Mouse (Mus musculus): ENCODE data around the gene 2410004B18Rik.
"Not testable (repeated sequence)": the region's sequence is repeated elsewhere in the genome, so short reads cannot be mapped to it uniquely, and the experiment has no call there.

The 2410004B18Rik gene

DNA sequence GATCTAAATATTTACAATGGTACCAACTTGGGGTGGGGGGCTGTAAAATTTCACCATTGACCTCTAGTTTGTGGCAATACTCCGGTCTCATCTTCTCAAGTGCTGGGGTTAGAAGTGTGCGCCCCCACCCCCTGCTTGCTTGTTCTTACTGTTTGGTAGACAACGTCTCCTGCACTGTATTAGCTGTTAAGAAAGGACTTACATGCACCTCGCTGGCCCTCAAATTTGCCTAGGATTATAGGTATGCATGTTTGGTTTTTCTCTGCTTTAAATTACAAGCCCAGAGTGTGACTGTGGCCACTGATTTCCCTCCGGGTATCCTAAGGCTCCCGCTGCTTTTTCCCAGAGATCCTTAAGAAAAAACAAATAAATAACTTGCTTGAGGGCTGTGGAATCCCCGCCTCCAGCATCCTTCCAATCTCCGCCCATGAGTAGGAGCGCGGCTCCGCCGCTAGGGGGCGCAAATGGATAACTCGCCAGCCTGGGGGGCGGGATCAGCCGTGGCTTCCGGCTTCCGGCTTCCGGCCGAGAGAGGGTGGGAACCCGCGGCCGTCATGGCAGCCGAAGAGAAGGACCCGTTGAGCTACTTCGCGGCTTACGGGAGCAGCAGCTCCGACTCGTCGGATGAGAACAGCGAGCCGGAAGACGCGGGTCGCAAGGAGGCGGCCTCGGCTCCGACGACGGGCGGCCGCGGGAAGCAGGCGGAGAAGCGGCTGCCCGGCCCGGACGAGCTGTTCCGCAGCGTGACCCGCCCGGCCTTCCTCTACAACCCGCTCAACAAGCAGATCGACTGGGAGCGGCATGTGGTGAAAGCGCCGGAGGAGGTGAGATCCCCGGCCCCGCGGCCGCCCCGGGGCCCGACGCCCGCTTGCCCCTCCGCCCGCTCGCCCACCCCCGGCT lies at the start of gene 2410004B18Rik:
TSS of gene 2410004B18Rik (plus strand) at position 510 of the 900 bp plus-strand sequence.
- peak; percentile 91 to 96 for DNase-seq (ENCODE audit: inconsistent age in 2 of 2, low spot score in 1 of 2)

DNA sequence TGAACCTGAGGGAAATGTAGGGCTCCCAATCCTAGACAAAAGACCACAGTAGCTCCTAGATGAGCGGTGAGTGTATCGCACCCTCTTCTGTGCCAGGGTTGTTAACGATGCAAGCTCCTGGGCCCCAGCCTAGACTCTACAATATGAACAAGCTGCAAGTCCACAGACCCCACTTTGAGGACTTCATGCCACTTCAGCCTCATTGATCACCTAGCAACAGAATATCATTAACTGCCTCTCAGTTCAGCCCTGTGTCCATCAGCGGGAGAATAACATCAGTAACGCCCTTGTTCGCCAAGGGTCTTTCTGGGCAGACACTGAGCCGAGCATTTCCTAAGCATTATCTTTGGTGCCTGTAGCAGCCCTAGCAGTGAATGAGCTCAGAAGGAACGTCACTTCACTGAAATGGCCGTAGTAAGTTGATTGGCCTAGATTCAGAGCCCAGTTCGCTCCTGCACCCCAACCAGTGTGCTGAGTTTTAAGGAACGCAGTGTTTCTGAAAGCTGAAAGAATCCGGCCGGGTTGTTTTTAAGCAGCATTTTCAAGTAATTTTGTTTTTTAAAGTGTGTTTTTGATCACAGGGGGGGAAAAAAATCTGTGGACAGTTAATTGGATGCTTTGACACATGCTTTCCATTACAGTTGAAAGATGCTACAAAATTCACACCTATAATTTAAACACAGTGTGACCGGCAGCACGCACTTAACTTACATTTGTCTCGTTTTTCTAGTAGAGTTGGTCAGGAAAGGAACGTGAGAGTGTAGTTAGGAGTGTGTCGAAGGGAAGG lies 47.3 kb upstream of the 2410004B18Rik start:
- DNase-seq (ENCODE audit: inconsistent age in 2 of 2, low spot score in 1 of 2), result no peak

DNA sequence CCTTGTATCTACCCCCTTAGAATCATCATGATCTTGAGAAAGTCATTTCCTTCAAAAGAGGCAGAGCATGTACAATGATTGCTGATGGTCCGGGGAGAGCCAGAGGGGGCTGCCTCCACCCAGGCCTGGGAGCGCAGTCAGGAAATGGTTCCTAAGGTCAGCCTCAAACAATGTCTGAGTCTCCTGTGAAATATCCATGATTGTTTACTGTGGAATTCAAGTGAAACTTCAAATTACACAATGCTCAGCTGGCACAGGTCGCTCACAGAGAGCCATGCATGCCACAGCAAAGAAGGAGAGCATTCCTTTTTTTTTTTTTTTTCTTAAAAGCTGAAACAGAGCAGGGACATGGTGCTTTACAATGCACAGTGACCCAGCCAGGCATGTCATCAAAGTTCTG lies 45.4 kb upstream of the 2410004B18Rik start:
- no peak for DNase-seq (ENCODE audit: inconsistent age in 2 of 2, low spot score in 1 of 2)

DNA sequence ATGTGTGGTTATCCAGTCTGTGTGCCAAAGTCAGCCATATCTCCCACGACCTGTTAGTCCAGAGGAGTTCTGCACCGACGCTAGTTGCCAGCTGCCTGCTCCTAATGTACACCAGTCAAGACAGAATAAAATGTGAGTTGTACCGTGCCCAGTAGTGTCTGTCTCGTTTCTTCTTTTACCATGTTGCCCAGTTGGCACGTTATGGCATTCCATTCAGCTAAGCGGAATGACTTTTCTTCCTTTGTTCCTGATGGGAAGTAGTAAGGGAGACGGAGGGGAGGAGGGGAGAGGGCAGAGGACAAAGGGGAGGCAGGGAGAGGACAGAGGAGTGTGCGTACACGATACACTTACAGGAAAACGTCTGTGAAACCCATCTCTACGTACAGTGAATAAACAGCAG lies 43.7 kb upstream of the 2410004B18Rik start:
- DNase-seq (ENCODE audit: inconsistent age in 2 of 2, low spot score in 1 of 2), result no peak

DNA sequence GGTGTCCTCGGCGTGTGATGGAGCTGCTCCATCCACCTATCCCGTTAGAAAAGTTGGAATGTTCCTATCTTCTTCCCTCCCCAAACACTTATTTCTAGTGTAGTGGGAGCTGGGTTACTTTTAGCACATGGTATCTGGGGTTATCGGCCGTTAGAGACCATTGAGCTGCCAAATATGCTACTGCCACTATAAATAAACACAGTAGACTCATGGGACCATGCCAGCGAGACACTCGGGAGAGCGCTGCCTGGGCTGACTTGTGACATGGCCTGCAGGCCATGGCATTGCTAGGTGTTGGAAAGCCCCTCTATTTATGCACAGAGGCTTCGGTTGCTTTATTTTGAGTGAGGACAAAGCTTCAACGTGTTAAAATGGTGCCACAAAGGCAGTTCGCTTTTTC lies 40.1 kb upstream of the 2410004B18Rik start:
- no peak for DNase-seq (ENCODE audit: inconsistent age in 2 of 2, low spot score in 1 of 2)

DNA sequence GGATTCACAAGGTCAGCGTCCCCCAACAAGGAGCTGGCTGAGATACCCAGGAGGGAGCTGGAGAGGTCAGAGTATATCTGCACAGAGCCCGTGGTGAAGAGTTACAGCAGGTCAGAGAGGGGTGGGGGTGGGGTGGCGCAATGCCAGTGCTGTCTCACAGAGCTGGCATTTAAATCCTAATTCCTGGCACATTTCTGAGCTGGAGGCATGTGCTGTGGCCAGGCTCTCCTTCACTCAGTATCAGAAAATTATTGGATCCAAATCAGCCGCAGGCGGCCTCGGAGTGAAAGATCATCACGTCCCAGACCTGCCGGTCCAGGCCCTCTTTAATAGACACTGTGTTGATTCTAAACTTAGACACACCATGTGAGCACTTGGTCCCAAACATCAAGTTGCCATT lies 38.0 kb upstream of the 2410004B18Rik start:
- no peak for DNase-seq (ENCODE audit: inconsistent age in 2 of 2, low spot score in 1 of 2)

DNA sequence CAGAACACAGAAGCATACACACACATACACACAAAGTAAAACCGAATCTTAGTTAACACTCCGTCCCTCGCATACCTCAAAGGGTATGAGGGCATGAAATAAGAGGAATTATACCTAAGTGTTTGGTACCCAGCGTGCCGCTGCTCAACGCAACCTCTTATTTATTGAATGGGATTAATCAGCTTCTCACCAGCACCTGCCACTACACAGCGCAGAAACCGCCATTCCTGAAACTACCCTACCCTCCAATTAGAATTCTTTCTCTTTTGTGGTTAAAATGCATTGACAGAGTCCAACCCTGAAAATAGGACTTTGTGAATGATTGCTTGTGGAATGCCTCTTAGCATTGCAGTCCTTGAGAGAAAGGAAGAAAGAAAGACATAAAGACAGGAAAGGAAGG lies 34.3 kb upstream of the 2410004B18Rik start:
- DNase-seq (ENCODE audit: inconsistent age in 2 of 2, low spot score in 1 of 2), result no peak

DNA sequence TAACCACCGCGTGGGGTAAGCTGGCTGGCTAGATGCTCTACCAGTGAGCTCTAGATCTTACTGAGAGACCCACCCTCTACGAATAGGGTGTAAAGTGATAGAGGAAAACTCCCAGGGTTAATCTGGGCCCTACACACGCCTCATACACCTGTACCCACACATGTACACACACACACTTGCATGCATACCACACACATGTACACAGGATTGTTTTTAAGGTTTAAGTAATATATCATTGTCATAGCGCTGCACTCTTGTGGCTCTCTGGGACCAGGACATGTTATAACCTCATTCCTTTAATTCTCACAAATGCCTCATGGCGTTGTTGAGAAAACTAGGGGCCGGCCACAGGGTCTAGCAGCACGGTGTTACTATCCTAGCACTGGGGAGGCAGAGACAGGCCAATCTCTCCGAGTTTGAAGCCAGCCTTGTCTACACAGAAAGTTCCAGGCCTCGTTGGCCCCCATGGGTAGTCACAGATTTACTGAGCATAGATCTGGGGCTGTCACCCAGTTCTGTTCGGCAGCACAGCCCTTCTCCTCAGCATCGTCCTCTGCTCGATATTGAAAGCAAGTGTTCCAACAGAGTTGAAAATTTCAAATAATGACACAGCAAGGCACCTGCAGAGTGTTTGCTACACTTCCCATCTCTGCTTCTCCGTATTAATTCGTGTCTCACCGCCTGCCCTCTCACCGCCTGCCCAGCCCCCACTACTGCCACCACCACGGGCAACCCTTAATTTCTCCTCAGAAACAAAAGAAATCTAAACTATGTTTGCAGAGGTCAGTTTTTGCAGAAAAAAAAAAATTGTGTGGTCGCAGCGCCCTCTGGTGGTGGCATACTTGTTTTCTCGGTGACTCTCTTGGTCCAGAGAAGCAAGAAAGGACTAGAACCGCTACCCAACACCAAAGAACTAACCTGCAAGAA lies 32.7 kb upstream of the 2410004B18Rik start:
- DNase-seq (ENCODE audit: inconsistent age in 2 of 2, low spot score in 1 of 2), result peak; percentile 47 to 88

DNA sequence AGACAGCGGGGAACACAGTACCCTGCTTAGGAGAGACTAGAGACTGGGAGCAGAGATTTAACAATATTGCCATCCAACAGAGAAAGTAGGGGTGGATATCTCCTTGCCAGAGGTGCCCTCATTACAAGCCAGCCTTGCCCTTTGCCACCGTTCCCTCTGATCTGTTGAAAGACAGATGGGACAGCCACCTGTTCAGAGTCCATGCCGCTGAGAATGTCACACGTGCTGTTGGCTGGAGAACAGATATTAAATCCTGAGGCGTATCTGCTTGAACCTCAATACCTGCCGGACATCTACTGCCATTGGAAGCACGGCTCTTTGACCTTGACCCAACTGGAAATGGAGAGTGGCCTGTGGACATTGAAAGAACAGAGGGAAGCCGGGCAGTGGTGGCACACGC lies 31.2 kb upstream of the 2410004B18Rik start:
- no peak for DNase-seq (ENCODE audit: inconsistent age in 2 of 2, low spot score in 1 of 2)

DNA sequence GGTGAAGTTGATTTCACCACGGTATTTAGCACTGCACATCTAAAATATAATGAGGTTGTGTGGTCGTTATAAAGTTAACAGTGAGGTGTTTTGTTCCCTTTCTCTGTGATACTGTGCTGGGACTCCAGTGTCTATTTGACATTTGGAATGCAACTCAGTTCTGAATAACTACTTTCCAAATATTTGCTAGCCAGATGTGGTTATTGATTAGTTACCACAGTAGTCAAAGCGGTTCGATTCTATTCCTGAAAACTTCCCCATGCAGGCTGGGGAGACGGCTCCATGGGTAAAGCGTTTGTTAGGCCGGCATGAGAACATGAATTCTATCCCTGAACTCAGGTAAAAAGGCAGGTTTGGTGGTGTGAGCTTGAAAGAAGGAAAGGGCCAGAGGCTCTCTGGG lies 25.3 kb upstream of the 2410004B18Rik start:
- no peak for DNase-seq (ENCODE audit: inconsistent age in 2 of 2, low spot score in 1 of 2)

DNA sequence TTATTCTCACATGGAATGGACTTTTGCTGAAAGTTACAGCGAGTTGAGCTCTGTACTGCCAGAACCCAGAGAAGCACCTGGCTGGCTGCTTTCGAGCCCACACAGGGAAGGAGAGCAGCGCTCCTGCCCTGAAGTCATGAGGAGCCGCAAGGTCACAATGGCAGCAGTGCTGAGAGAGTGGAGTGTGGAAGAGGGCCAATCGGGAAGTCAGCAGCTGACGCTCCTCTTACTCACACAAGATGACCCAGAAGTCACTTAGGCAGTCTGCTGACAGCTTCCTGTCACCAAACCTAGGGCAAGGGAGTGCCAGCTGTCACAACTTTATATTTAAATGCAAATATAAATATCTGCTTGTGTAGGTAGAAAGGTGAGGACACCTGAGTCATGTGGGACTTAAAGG lies 24.6 kb upstream of the 2410004B18Rik start:
- DNase-seq (ENCODE audit: inconsistent age in 2 of 2, low spot score in 1 of 2), result no peak

DNA sequence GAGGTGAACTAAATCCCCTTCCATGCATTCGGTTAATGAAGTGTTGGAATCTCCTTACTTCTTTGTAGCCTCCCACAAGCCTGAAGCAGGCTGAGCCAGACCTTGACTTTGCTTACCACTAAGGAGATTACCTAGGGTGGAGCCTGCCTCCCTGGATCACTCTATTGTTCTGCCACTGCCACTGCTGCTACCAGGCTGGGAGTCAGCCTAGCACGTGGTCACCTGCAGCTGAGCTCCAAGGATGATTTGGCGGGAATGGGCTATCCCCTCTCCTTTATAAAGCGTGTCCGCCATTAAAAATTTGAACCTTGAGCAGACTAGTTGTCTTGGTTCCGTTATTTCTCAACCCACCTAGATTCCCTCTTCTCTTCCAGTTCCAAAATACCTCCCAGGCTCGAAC lies 23.9 kb upstream of the 2410004B18Rik start:
- not testable (repeated sequence) for DNase-seq (ENCODE audit: inconsistent age in 2 of 2, low spot score in 1 of 2)

DNA sequence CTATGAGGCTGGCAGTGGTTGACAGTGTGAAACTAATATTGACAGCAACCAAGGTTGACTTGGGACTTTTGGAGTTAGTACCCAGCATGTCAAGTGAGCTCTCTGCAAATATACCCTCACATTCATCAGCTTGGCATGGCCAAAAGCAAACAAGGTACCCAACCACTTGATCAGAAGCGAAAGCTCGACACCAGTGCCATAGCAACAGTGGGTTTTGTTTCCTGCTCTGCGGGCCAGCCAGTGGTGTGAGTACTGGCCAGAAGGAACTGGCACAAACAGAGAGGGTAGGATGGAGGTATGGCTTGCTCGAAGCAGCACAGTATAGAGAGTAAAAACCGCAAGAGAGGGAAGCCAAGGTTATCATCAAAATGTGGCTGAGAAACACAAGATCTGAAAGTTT lies 21.4 kb upstream of the 2410004B18Rik start:
- DNase-seq (ENCODE audit: inconsistent age in 2 of 2, low spot score in 1 of 2), result no peak

DNA sequence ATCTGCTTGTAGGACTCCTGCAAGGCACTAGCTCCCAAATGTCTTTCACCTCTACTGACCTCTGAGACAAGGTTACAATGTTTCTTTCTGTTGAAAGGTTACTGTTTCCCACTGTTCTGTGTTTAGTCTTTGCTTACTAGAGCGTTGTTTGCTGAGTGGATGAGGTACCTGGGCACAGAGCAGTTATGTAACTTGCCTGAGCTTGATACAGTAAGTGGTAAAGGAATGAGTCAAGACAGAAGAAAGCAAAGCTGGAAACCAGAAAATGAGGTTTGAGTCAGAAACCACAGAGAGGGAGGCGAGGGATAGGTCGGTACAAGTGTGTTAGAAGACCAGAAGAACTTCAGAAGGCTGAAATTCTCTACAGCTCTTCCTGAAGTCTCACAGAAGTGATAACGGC lies 21.0 kb upstream of the 2410004B18Rik start:
- DNase-seq (ENCODE audit: inconsistent age in 2 of 2, low spot score in 1 of 2), result no peak

DNA sequence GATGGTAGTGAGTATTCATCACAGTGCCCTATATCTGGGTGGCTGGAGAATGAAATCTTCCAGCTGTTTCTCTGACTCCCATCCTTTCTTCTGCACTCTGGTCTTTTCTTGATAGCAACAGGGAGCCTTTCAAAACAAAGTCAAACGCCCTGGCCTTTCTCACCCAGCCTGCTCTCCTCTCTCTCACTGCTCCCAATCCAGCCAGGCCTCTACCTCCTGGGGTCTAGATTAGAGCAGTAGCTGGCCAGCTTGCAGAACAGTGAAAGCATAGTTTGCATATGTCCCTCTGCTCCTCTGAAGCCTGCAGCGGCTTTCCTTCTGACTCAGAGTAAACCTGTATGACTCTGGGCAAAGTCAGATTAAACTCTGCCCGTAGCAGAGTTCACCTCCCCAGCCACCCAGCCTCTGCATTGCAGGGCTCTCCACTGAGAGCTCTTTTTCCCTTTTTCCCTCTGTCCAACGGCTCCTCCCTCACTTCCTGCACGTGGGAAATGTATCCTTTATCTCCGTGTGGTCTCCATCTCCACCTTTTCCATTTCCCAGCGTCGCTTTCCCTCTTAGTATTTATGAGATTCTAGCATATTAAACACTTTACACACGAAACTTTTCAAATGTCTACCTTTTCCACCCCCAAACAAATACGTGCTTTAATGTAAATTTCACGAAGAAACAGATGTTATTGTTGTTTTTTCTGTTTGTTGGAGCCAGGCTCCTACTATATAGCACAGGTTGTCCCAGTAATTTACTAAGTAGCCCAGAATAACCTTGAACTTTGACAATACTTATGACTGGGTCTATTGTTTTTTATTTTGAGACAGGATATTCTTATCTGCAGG lies 15.6 kb upstream of the 2410004B18Rik start, which contains the start of gene Bcl10:
TSS of gene Bcl10 (plus strand) at position 786 of the 836 bp plus-strand sequence.
- DNase-seq (ENCODE audit: inconsistent age in 2 of 2, low spot score in 1 of 2), result no peak

DNA sequence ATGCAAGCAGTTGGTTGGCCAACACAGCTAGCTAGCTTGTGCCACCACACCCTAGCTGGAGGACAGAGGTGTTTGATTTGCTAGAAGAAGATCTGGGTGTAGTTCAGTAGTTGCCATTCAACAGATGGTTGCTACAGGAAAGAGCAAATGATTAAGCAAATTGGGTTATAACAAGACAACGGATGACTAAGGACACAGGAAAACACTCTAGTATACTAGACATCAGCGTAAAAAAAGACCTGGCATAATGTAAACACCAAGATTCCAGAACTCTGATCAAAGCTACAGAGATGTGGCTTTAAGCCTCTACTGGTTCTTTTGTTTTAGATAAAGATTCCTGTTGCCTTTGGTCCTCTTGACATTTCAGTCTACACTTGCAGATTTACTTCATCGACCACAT lies 14.8 kb upstream of the 2410004B18Rik start:
- no peak for DNase-seq (ENCODE audit: inconsistent age in 2 of 2, low spot score in 1 of 2)

DNA sequence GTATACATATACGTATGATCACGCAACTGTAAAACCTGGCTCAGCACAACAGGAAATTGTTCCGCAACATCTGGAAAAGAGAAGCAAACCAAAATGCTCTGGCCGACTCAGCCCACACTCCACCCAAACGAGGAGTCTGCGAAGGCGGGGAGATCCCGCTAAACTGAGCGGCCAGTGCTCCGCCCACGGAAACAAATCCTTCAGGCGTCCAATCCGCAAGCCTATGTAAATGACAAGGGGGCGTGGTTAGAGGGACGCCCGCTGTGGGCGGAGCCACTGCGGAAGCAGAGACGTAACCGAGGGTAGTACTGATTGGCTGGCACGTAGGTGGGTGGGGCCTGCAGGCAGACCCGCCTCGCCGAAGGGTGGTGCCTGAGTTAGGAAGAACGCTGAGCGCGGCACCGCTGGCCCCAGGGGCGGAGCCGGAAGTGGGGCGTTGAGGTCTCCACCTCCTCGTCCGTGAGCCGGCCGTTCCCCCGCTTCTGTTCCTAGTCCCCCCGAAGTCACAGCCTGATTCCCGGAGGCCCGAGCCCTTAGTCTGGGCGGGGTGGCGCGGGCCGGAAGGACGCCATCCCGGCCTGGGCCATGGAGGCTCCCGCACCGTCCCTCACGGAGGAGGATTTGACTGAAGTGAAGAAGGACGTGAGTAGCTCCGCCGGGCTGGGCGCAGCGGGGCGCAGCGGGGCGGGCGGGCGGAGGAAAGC lies 13.8 kb upstream of the 2410004B18Rik start:
- peak; percentile 100 for DNase-seq (ENCODE audit: inconsistent age in 2 of 2, low spot score in 1 of 2)

DNA sequence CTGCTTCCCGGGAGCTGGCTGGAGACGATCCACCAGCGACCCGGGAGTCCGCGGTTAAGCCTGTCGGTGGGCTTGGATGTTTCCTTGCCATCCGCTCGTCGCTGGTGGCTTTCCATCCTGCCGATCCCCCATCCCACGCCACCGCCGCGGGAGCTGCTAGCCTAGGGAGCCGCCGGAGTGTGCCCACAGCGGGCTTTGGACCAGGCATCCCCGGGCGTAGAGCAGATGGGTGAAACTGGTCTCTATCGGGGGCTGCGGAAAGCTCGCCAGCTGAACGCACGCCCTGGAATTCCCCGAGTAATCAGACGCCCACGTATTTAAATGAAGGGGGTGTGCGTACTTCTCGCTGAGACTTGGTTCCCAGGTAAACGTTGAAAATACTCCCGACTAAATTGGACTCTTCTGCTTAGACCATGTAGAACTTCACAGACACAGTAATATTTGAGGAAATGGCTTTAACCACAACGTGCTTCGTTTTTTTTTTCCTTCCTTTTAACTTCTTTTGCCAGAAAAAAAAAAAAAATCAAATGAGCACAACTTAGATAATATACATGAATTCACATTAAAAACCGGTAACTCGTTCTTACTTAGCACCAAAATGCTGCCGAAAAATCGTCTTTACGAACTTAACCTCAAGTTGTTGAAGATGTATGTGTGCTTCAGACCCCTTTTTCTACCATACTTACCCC lies 13.0 kb upstream of the 2410004B18Rik start:
- DNase-seq (ENCODE audit: inconsistent age in 2 of 2, low spot score in 1 of 2), result peak; percentile 68 to 85

DNA sequence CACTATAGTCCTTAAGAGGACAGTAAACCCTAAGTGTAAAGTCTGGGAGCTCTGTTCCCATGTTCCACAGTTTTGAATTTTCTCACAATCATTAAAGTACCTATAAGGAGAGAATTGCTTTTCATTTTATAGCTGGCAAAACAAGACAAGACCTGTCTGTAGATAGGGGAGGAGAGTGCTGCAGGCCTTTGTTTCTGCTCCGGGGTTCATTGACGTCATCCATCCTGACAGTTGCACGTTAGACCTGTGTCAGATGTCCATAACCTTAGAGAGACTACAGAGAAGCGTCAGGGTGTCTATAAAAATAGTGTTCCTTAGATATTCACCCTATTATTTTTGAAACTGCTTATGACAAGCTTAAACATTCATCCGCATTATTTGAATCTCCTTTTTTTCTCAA lies 12.3 kb upstream of the 2410004B18Rik start:
- DNase-seq (ENCODE audit: inconsistent age in 2 of 2, low spot score in 1 of 2), result no peak

Data from adrenal gland, adult (tissue).